Mouse (Mus musculus) gastrocnemius, postnatal 36 days (tissue): Measurements from ENCODE around the gene Scarf1. TPM values are rescaled to one million over a fixed set of nuclear protein-coding genes. Genes with fewer than 3 reads are reported as not detected.

ENCODE experiments used
- DNase-seq, 2 experiments: peaks; one replicate each; pipeline ENCODE4 v3.0.0; 2022
- intact Hi-C: fragments of 180-260 bp; cut with DNase I; formaldehyde crosslinking; loops from one replicate; pipeline ENCODE4 v1.15.1; 2025
- long read RNA-seq, 2 experiments: library from polyadenylated mRNA; stranded (forward); transcript quantifications; one replicate each; pipeline ENCODE4 v2.0.0; 2021
- total RNA-seq, 2 experiments: library from RNA; stranded (reverse); gene quantifications; 2 replicates each; pipeline ENCODE4 v1.2.3; 2021

Gene Scarf1
- 1 to 10 TPM; 2.8 to 3.1 TPM for total RNA-seq
- long read RNA-seq, experiment 1, partial matches to known transcripts = 1 of 1 reads
- long read RNA-seq, experiment 1, other reads (novel, unspliced or antisense) = 0 of 1 reads
- long read RNA-seq, experiment 2, partial matches to known transcripts = 5 of 9 reads
- long read RNA-seq, experiment 2, other reads (novel, unspliced or antisense) = 1 of 9 reads

- intact Hi-C loops = no loop called here
- DNase-seq = peak in 1 of 2 experiments; percentile 45
These were observed at the start of gene Scarf1 for GRCm38 (mm10) chr11:75513336-75513735. Gene Scarf1 (plus strand): TSS chr11:75513540.

GRCm38 (mm10) chr11:75463624-75464023 lies 49.7 kb upstream of the Scarf1 start:
- intact Hi-C loops = no loop called here
- DNase-seq = no peak

- DNase-seq = no peak
- intact Hi-C loops = no loop called here
These were observed 48.9 kb upstream of the Scarf1 start for GRCm38 (mm10) chr11:75464417-75464816.

GRCm38 (mm10) chr11:75465051-75465450 lies 48.3 kb upstream of the Scarf1 start:
- no peak for DNase-seq
- intact Hi-C loops = loop anchor here (5.0 kb wide), 1 partner anchor 37 kb away; no protein-coding TSS in a partner anchor

GRCm38 (mm10) chr11:75466731-75467505 lies 46.4 kb upstream of the Scarf1 start:
- intact Hi-C loops = loop anchor here (5.0 kb wide), 1 partner anchor 35 kb away; no protein-coding TSS in a partner anchor
- no peak for DNase-seq

- DNase-seq = peak; percentile 64 to 68
- intact Hi-C loops = loop anchor here (5.0 kb wide), 1 partner anchor 35 kb away; no protein-coding TSS in a partner anchor
These were observed 45.7 kb upstream of the Scarf1 start for GRCm38 (mm10) chr11:75467512-75468215.

GRCm38 (mm10) chr11:75468410-75468809 lies 44.9 kb upstream of the Scarf1 start:
- no peak for DNase-seq
- intact Hi-C loops = loop anchor here (5.0 kb wide), 1 partner anchor 34 kb away; no protein-coding TSS in a partner anchor

GRCm38 (mm10) chr11:75469261-75469660 lies 44.1 kb upstream of the Scarf1 start:
- intact Hi-C loops = loop anchor here (5.0 kb wide), 1 partner anchor 33 kb away; no protein-coding TSS in a partner anchor
- DNase-seq = no peak

GRCm38 (mm10) chr11:75470675-75471074 lies 42.7 kb upstream of the Scarf1 start:
- intact Hi-C loops = no loop called here
- DNase-seq = no peak

GRCm38 (mm10) chr11:75472469-75473081 lies 40.8 kb upstream of the Scarf1 start:
- DNase-seq = no peak
- intact Hi-C loops = no loop called here

- intact Hi-C loops = no loop called here
- no peak for DNase-seq
These were observed 40.0 kb upstream of the Scarf1 start for GRCm38 (mm10) chr11:75473376-75473775.

- intact Hi-C loops = no loop called here
- no peak for DNase-seq
These were observed 27.1 kb upstream of the Scarf1 start for GRCm38 (mm10) chr11:75486192-75486591.

- intact Hi-C loops = no loop called here
- peak; percentile 93 to 96 for DNase-seq
These were observed 26.6 kb upstream of the Scarf1 start, which contains the start of gene Prpf8 for GRCm38 (mm10) chr11:75486601-75487285. Gene Prpf8 (plus strand): TSS chr11:75486816.

GRCm38 (mm10) chr11:75487496-75487895 lies 25.8 kb upstream of the Scarf1 start:
- intact Hi-C loops = no loop called here
- no peak for DNase-seq

- no peak for DNase-seq
- intact Hi-C loops = no loop called here
These were observed 18.9 kb upstream of the Scarf1 start for GRCm38 (mm10) chr11:75494296-75495049.

- no peak for DNase-seq
- intact Hi-C loops = no loop called here
These were observed 15.2 kb upstream of the Scarf1 start for GRCm38 (mm10) chr11:75498126-75498525.

GRCm38 (mm10) chr11:75508162-75508561 lies 5.2 kb upstream of the Scarf1 start:
- no peak for DNase-seq
- intact Hi-C loops = loop anchor here (5.0 kb wide), 1 partner anchor 106 kb away; no protein-coding TSS in a partner anchor

- DNase-seq = peak in 1 of 2 experiments; percentile 18
- intact Hi-C loops = loop anchor here (5.0 kb wide), 1 partner anchor 107 kb away; no protein-coding TSS in a partner anchor
These were observed 4.4 kb upstream of the Scarf1 start for GRCm38 (mm10) chr11:75508904-75509303.
